ENCODE assay signal across 13 mouse cellular contexts in genomic region chr11:25538641-25539258, GRCm38 (mm10).
DNase-seq lines count a peak whose midpoint lies in the region; ATAC-seq lines count a peak whose summit lies in the region.
"Had no signal": no experiment of that assay in that cellular context is flagged by ENCODE, and none has a peak within 500 bp of the region (broad histone marks: within the 10 kb centered on the region; RNA-seq: fewer than 3 reads in every experiment).

No protein-coding gene starts in this region.

- no peak overlapping the region for H3K27ac ChIP-seq in forebrain, embryonic 15.5 days (replicated peaks)
- no peak overlapping the region for H3K27ac ChIP-seq in forebrain, embryonic 11.5 days (ENCODE audit: low read depth, low read length)
- no peak overlapping the region for H3K27ac ChIP-seq in kidney, embryonic 16.5 days (ENCODE audit: low read length)
- H3K27ac ChIP-seq in midbrain, embryonic 13.5 days: no peak overlapping the region
- no peak overlapping the region for H3K27ac ChIP-seq in midbrain, embryonic 14.5 days (replicated peaks; ENCODE audit: low read depth, low read length)
- no peak overlapping the region for H3K27ac ChIP-seq in embryonic facial prominence, embryonic 15.5 days (replicated peaks)

- peak; percentile 58 for ATAC-seq in forebrain, embryonic 15.5 days (replicated peaks)
- ATAC-seq in forebrain, embryonic 11.5 days (replicated peaks; ENCODE audit: low FRiP score): no peak
- ATAC-seq in kidney, embryonic 16.5 days (ENCODE audit: low FRiP score, low TSS enrichment): peak; percentile 35; the same call in 1 of the 2 replicates
- ATAC-seq in midbrain, embryonic 13.5 days: peak; percentile 53; the same call in 1 of the 2 replicates
- no peak; the same call in 1 of the 2 replicates for ATAC-seq in midbrain, embryonic 14.5 days (ENCODE audit: low FRiP score, low TSS enrichment)
- peak; percentile 34; the same call in 1 of the 2 replicates for ATAC-seq in embryonic facial prominence, embryonic 15.5 days (ENCODE audit: insufficient number of reproducible peaks, low FRiP score, low TSS enrichment, low read depth)

- no peak overlapping the region for H3K4me2 ChIP-seq in forebrain, embryonic 15.5 days (replicated peaks)
- no peak overlapping the region for H3K4me2 ChIP-seq in forebrain, embryonic 11.5 days (ENCODE audit: low read depth, low read length, severe bottlenecking)
- H3K4me2 ChIP-seq in kidney, embryonic 16.5 days (replicated peaks; ENCODE audit: low read depth, low read length): no peak overlapping the region
- no peak overlapping the region for H3K4me2 ChIP-seq in midbrain, embryonic 13.5 days (replicated peaks)
- no peak overlapping the region for H3K4me2 ChIP-seq in midbrain, embryonic 14.5 days (ENCODE audit: low read length)
- no peak overlapping the region for H3K4me2 ChIP-seq in embryonic facial prominence, embryonic 15.5 days (replicated peaks)
- H3K4me2 ChIP-seq: heart, embryonic 11.5 days had no signal

- H3K27me3 ChIP-seq in forebrain, embryonic 15.5 days: no peaks in the 10 kb centered on the region
- H3K27me3 ChIP-seq in forebrain, embryonic 11.5 days (ENCODE audit: control insufficient read depth, insufficient read depth, low read length): no peaks in the 10 kb centered on the region
- no peaks in the 10 kb centered on the region for H3K27me3 ChIP-seq in kidney, embryonic 16.5 days (ENCODE audit: insufficient read depth, low read length)
- no peaks in the 10 kb centered on the region for H3K27me3 ChIP-seq in midbrain, embryonic 13.5 days
- no peaks in the 10 kb centered on the region for H3K27me3 ChIP-seq in midbrain, embryonic 14.5 days (ENCODE audit: control insufficient read depth, insufficient read depth, low read length)
- H3K27me3 ChIP-seq in embryonic facial prominence, embryonic 15.5 days: no peaks in the 10 kb centered on the region

- WGBS in forebrain, embryonic 15.5 days: 83% methylated on average over 3 of the region's 3 CpGs
- WGBS in forebrain, embryonic 11.5 days: 95% methylated on average over 3 of the region's 3 CpGs
- 81% methylated on average over 3 of the region's 3 CpGs for WGBS in kidney, embryonic 16.5 days
- 100% methylated on average over 3 of the region's 3 CpGs for WGBS in midbrain, embryonic 13.5 days
- 85% methylated on average over 3 of the region's 3 CpGs for WGBS in midbrain, embryonic 14.5 days
- WGBS in embryonic facial prominence, embryonic 15.5 days: 89% methylated on average over 3 of the region's 3 CpGs

- no peaks in the 10 kb centered on the region for H3K36me3 ChIP-seq in forebrain, embryonic 15.5 days
- no peaks in the 10 kb centered on the region for H3K36me3 ChIP-seq in forebrain, embryonic 11.5 days (ENCODE audit: control insufficient read depth, insufficient read depth, low read length)
- H3K36me3 ChIP-seq in kidney, embryonic 16.5 days (ENCODE audit: insufficient read depth, low read length): no peaks in the 10 kb centered on the region
- H3K36me3 ChIP-seq in midbrain, embryonic 13.5 days: no peaks in the 10 kb centered on the region
- no peaks in the 10 kb centered on the region for H3K36me3 ChIP-seq in midbrain, embryonic 14.5 days (ENCODE audit: control insufficient read depth, insufficient read depth, low read length)
- no peaks in the 10 kb centered on the region for H3K36me3 ChIP-seq in embryonic facial prominence, embryonic 15.5 days

- H3K4me3 ChIP-seq in forebrain, embryonic 15.5 days: no peak overlapping the region
- no peak overlapping the region for H3K4me3 ChIP-seq in forebrain, embryonic 11.5 days (ENCODE audit: low read depth, low read length)
- no peak overlapping the region for H3K4me3 ChIP-seq in kidney, embryonic 16.5 days (ENCODE audit: low read length)
- H3K4me3 ChIP-seq in midbrain, embryonic 13.5 days (replicated peaks): no peak overlapping the region
- no peak overlapping the region for H3K4me3 ChIP-seq in midbrain, embryonic 14.5 days (replicated peaks; ENCODE audit: low read depth, low read length)
- no peak overlapping the region for H3K4me3 ChIP-seq in embryonic facial prominence, embryonic 15.5 days (replicated peaks)

- no peak for DNase-seq in forebrain, embryonic 11.5 days (ENCODE audit: low spot score)
- DNase-seq in kidney, postnatal 25 days: no peak
- DNase-seq in midbrain, embryonic 14.5 days: no peak
- no peak for DNase-seq in adipocyte (ENCODE audit: low spot score)
- DNase-seq: kidney, postnatal 36 days; layer of hippocampus, postnatal 36 days; lung, adult 18-20 months; right cerebral cortex, postnatal 14 days had no signal

- no peak overlapping the region for H3K9ac ChIP-seq in forebrain, embryonic 15.5 days (replicated peaks)
- no peak overlapping the region for H3K9ac ChIP-seq in forebrain, embryonic 11.5 days (ENCODE audit: low read length)
- no peak overlapping the region for H3K9ac ChIP-seq in kidney, embryonic 16.5 days (replicated peaks; ENCODE audit: low read length)
- no peak overlapping the region for H3K9ac ChIP-seq in midbrain, embryonic 13.5 days (replicated peaks)
- no peak overlapping the region for H3K9ac ChIP-seq in midbrain, embryonic 14.5 days (replicated peaks; ENCODE audit: low read length)
- no peak overlapping the region for H3K9ac ChIP-seq in embryonic facial prominence, embryonic 15.5 days

- H3K9me3 ChIP-seq in forebrain, embryonic 15.5 days: no peaks in the 10 kb centered on the region
- no peaks in the 10 kb centered on the region for H3K9me3 ChIP-seq in forebrain, embryonic 11.5 days (ENCODE audit: control insufficient read depth, low read length)
- H3K9me3 ChIP-seq in kidney, embryonic 16.5 days (ENCODE audit: low read length): no peaks in the 10 kb centered on the region
- no peaks in the 10 kb centered on the region for H3K9me3 ChIP-seq in midbrain, embryonic 13.5 days
- no peaks in the 10 kb centered on the region for H3K9me3 ChIP-seq in midbrain, embryonic 14.5 days (ENCODE audit: control insufficient read depth, low read length)
- H3K9me3 ChIP-seq in embryonic facial prominence, embryonic 15.5 days (replicated peaks): no peaks in the 10 kb centered on the region

- H3K4me1 ChIP-seq in forebrain, embryonic 15.5 days: no peaks in the 10 kb centered on the region
- H3K4me1 ChIP-seq in forebrain, embryonic 11.5 days (replicated peaks; ENCODE audit: control insufficient read depth, insufficient read depth, low read length): no peaks in the 10 kb centered on the region
- H3K4me1 ChIP-seq in kidney, embryonic 16.5 days (ENCODE audit: insufficient read depth, low read length): no peaks in the 10 kb centered on the region
- H3K4me1 ChIP-seq in midbrain, embryonic 13.5 days (replicated peaks): no peaks in the 10 kb centered on the region
- H3K4me1 ChIP-seq in midbrain, embryonic 14.5 days (ENCODE audit: control insufficient read depth, insufficient read depth, low read length): no peaks in the 10 kb centered on the region
- H3K4me1 ChIP-seq in embryonic facial prominence, embryonic 15.5 days: no peaks in the 10 kb centered on the region

Comparison
In these comparisons a context has a peak if more than half of its experiments do, and no peak if none do; other contexts are left out.
1. ATAC-seq: peak in forebrain, embryonic 15.5 days (single experiment), kidney, embryonic 16.5 days (single experiment), midbrain, embryonic 13.5 days (single experiment) and embryonic facial prominence, embryonic 15.5 days (single experiment); none in forebrain, embryonic 11.5 days (single experiment) and midbrain, embryonic 14.5 days (single experiment).